Mouse (Mus musculus): Measurements from ENCODE around the gene Apc2. TPM values are rescaled to one million over a fixed set of nuclear protein-coding genes. Genes with fewer than 3 reads are reported as not detected.
A peak's percentile ranks its signal among the peaks of the same experiment; 100 is the strongest.

Apc2 gene
- total and polyA plus RNA-seq, 2 experiments: 0.09 to 0.20 TPM

- Histone ChIP-seq H3K27ac (replicated peaks; ENCODE audit: insufficient read depth, low read depth, low read length) (no peak overlapping the region; the same call in 1 of the 2 replicates), H3K36me3 (ENCODE audit: control insufficient read depth, insufficient read depth, low read length) (no peaks in the 10 kb centered on the region), H3K79me2 (ENCODE audit: control insufficient read depth, insufficient read depth, low read length) (peaks cover 2% of the 10 kb centered on the region; the same call in 1 of the 2 replicates), H3K9ac (ENCODE audit: low read depth, low read length) (no peak overlapping the region), H3K4me3 (ENCODE audit: insufficient read depth, low read depth, low read length) (no peak overlapping the region), H3K4me1 (ENCODE audit: control insufficient read depth, insufficient read depth, low read length) (peaks cover 17% of the 10 kb centered on the region), H3K27me3 (ENCODE audit: control insufficient read depth, insufficient read depth, low read length) (no peaks in the 10 kb centered on the region)
- WGBS: 64% methylated on average over 6 of the region's 6 CpGs
- DNase-seq (ENCODE audit: extremely low read depth, low read depth, low spot score): no peak
- TF ChIP-seq POLR2A (IDR thresholded peaks at IDR 0.05; ENCODE audit: extremely low read depth, insufficient read depth, low read length) (no peak), CTCF (IDR thresholded peaks at IDR 0.05; ENCODE audit: low read depth, low read length) (no peak)
Observed at GRCm38 (mm10) chr10:80321014-80321669, 25.4 kb downstream of the Apc2 start.

- H3K4me3 ChIP-seq (ENCODE audit: insufficient read depth, low read depth, low read length): peak overlapping the region; percentile 81
- no peaks in the 10 kb centered on the region for H3K27me3 ChIP-seq (ENCODE audit: control insufficient read depth, insufficient read depth, low read length)
- 91% methylated on average over 21 of the region's 21 CpGs for WGBS
- peaks cover 2% of the 10 kb centered on the region; the same call in 1 of the 2 replicates for H3K79me2 ChIP-seq (ENCODE audit: control insufficient read depth, insufficient read depth, low read length)
- H3K9ac ChIP-seq (ENCODE audit: low read depth, low read length): peak overlapping the region; percentile 87
- DNase-seq (ENCODE audit: extremely low read depth, low read depth, low spot score): no peak
- H3K4me1 ChIP-seq (ENCODE audit: control insufficient read depth, insufficient read depth, low read length): peaks cover 17% of the 10 kb centered on the region
- H3K27ac ChIP-seq (replicated peaks; ENCODE audit: insufficient read depth, low read depth, low read length): peak overlapping the region; percentile 83
- no peaks in the 10 kb centered on the region for H3K36me3 ChIP-seq (ENCODE audit: control insufficient read depth, insufficient read depth, low read length)
- TF ChIP-seq CTCF (IDR thresholded peaks at IDR 0.05; ENCODE audit: low read depth, low read length) (no peak), POLR2A (IDR thresholded peaks at IDR 0.05; ENCODE audit: extremely low read depth, insufficient read depth, low read length) (no peak)
Observed at GRCm38 (mm10) chr10:80321670-80322581, 26.1 kb downstream of the Apc2 start.

GRCm38 (mm10) chr10:80322811-80323211 is 27.0 kb downstream of the Apc2 start:
- no peaks in the 10 kb centered on the region for H3K27me3 ChIP-seq (ENCODE audit: control insufficient read depth, insufficient read depth, low read length)
- TF ChIP-seq CTCF (IDR thresholded peaks at IDR 0.05; ENCODE audit: low read depth, low read length) (peak; percentile 42), POLR2A (IDR thresholded peaks at IDR 0.05; ENCODE audit: extremely low read depth, insufficient read depth, low read length) (no peak)
- H3K79me2 ChIP-seq (ENCODE audit: control insufficient read depth, insufficient read depth, low read length): peaks cover 2% of the 10 kb centered on the region; the same call in 1 of the 2 replicates
- WGBS: under 1% methylated on average over 28 of the region's 28 CpGs
- H3K27ac ChIP-seq (replicated peaks; ENCODE audit: insufficient read depth, low read depth, low read length): peak overlapping the region; percentile 83
- no peaks in the 10 kb centered on the region for H3K36me3 ChIP-seq (ENCODE audit: control insufficient read depth, insufficient read depth, low read length)
- H3K9ac ChIP-seq (ENCODE audit: low read depth, low read length): peak overlapping the region; percentile 87
- peaks cover 17% of the 10 kb centered on the region for H3K4me1 ChIP-seq (ENCODE audit: control insufficient read depth, insufficient read depth, low read length)
- peak; percentile 74 for DNase-seq (ENCODE audit: extremely low read depth, low read depth, low spot score)
- peak overlapping the region; percentile 81 for H3K4me3 ChIP-seq (ENCODE audit: insufficient read depth, low read depth, low read length)

- whole genome bisulfite sequencing: under 1% methylated on average over 45 of the region's 46 CpGs
- no peaks in the 10 kb centered on the region for H3K27me3 ChIP-seq (ENCODE audit: control insufficient read depth, insufficient read depth, low read length)
- TF ChIP-seq POLR2A (IDR thresholded peaks at IDR 0.05; ENCODE audit: extremely low read depth, insufficient read depth, low read length) (peak; percentile 71; the same call in 1 of the 2 replicates), CTCF (IDR thresholded peaks at IDR 0.05; ENCODE audit: low read depth, low read length) (no peak)
- H3K79me2 ChIP-seq (ENCODE audit: control insufficient read depth, insufficient read depth, low read length): peaks cover 2% of the 10 kb centered on the region; the same call in 1 of the 2 replicates
- peak overlapping the region; percentile 97 for H3K27ac ChIP-seq (replicated peaks; ENCODE audit: insufficient read depth, low read depth, low read length)
- peak overlapping the region; percentile 81 for H3K4me3 ChIP-seq (ENCODE audit: insufficient read depth, low read depth, low read length)
- peak overlapping the region; percentile 95 for H3K9ac ChIP-seq (ENCODE audit: low read depth, low read length)
- peaks cover 18% of the 10 kb centered on the region for H3K4me1 ChIP-seq (ENCODE audit: control insufficient read depth, insufficient read depth, low read length)
- peak; percentile 92 for DNase-seq (ENCODE audit: extremely low read depth, low read depth, low spot score)
- H3K36me3 ChIP-seq (ENCODE audit: control insufficient read depth, insufficient read depth, low read length): no peaks in the 10 kb centered on the region
Observed at GRCm38 (mm10) chr10:80323261-80324119, 27.7 kb downstream of the Apc2 start.
